Mouse (Mus musculus): Measurements from ENCODE around the gene Ptpn7.

- TF ChIP-seq CTCF (conservative IDR thresholded peaks at IDR 0.05; ENCODE audit: low read length) (no peak), NANOG (IDR thresholded peaks at IDR 0.05; ENCODE audit: borderline replicate concordance, low read length) (no peak)
Observed at GRCm38 (mm10) chr1:135100400-135100799, 32.1 kb upstream of the Ptpn7 start.

All from E14TG2a.4 (cell line).